Mouse (Mus musculus) frontal cortex, adult 2 months (tissue): ENCODE results near the gene Tmem56. TPM values are rescaled to one million over a fixed set of nuclear protein-coding genes. Genes with fewer than 3 reads are reported as not detected.
A peak's percentile ranks its signal among the peaks of the same experiment; 100 is the strongest.

Source experiments
- DNase-seq, 2 experiments: peaks; one replicate each; pipeline ENCODE4 v3.0.0; 2022; ENCODE audit warnings: low spot score in 1 of 2; ENCODE audit errors: extremely low spot score in 1 of 2
- polyA plus RNA-seq: library from polyadenylated mRNA; depleted of rRNA; stranded (reverse); fragments of >200 nt; gene quantifications from 2 replicates; pipeline ENCODE4 v1.2.3, GENCODE M21; 2012

Tmem56 gene
- polyA plus RNA-seq, 1 experiment: 16.7 TPM

- no peak for DNase-seq
Observed at GRCm38 (mm10) chr3:121242111-121242936, 40.6 kb downstream of the Tmem56 start.

DNA sequence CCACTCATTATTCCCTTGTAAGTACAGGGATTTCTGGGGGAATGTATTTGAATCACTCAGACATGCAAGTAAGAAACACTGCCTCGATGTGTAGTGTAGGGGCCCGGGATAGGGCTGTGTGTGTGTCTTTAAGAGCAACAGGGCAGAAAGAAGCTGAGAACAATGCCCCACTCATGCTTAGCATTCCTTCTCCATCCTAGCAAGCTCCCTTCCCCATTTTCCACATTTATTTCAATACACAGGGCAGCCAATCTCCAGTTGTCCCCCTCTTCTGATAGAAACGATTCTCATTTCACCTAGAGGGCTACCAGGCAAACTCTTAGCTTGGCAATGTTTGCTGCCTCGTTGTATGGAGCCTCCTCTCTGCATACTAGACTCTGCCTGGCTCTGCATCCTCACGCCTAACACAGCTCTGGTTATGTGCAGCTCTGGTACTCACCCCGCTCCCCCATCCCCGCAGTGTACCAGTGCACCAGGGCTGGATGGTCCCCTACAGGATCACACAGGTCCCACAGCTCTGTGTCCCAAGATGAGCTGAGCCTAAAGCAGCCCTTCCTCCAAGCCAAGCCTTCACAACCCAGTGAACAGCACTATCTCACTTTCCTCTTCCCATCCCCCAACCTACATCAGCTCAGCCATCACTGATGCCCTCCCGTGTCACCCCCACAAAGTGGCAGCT, 42.4 kb downstream of the Tmem56 start:
- no peak for DNase-seq

- DNase-seq: peak in 1 of 2 experiments; percentile 42
Observed at GRCm38 (mm10) chr3:121239096-121239495, 43.8 kb downstream of the Tmem56 start.

GRCm38 (mm10) chr3:121224763-121225162, 58.1 kb downstream of the Tmem56 start:
- DNase-seq: no peak

GRCm38 (mm10) chr3:121224185-121224584, 58.7 kb downstream of the Tmem56 start:
- DNase-seq: no peak

GRCm38 (mm10) chr3:121221987-121222386, 60.9 kb downstream of the Tmem56 start:
- DNase-seq: peak in 1 of 2 experiments; percentile 26

DNA sequence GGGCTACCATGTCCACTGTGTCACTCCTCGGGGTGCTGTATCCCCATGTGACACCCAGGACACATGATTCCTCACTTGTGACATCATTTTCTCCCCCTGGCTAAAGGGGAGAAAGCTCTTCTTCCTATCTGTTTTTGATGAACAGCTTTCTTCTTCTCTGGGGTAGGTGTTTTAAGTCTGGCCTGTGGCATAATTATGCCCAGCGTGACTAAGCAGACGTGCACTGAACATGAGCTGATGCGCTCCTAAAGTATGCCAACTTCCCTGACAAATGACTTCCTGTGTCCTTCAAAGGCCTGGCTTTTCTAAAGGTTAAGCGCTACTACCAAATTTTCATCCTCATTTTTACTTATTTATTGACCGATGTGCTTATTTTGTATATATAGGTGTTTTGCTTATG, 65.9 kb downstream of the Tmem56 start:
- DNase-seq: no peak

DNA sequence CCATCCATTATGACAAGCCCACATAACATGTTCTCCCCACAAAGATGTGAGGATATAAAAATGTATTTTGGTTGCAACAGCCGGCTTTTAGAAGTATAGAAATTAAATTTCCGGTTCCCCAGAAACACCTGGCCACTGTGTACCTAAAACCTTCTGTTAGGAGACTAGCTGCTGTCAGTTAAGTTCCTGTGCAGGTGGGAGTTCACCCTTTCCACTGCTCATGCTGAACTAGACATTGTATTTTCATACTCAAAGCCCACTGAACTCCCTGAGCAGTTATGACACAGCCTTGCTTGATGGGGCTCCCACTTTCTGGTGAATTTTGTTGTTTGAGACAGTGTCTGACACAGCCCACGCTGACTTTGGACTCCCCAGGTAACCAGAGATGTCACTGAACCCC, 69.4 kb downstream of the Tmem56 start:
- DNase-seq: no peak

GRCm38 (mm10) chr3:121212156-121212555, 70.7 kb downstream of the Tmem56 start:
- DNase-seq: no peak

DNA sequence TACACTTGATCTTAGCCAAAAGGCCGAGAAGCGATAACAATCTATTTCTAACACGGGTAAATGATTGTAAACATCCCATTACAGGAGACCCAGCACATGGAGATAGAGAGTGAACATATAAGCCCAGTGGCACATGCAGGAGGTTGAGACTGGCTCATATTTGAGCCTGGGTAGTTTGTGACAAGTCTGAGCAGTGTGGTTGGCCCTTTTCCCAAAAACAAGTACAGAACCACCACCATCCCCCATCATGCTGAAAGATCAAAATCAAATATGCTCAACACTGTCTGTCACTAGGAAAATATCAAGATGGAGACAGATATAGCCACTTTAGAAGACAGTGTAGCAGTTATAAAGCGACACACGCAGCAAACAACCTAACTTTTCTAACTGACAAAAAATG, 73.9 kb downstream of the Tmem56 start:
- DNase-seq: no peak

DNA sequence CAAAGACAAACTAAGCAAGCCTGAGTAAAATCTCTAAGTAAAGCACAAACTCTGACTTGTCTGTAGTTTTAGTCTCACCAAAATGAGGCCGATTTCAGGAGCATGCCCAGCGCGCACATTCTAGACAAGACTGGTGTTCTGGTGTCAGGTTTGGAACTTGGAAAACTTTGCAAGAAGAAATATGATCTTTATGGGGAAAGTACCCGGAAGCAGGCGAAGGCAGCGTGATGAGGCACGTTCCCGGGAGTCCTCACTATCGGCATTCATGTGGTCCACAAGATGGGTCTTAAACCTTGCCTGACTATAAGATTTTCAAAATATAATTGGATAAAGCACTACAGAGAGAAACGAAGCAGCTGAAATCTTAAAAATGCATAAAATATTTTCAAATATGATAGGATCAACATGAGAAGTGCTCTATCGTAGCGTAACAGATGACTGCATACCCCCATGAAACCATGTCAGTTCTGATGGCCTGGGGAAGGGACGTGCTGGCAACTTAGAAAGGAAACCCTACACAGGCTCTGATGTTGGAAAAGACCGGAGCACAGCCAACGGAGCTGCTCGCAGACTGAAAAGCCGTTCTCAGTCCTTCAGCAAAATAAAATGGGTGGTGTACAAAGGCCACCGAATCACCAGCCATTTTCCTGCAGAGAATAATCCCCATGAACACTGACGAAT, 76.6 kb downstream of the Tmem56 start:
- DNase-seq: no peak

- DNase-seq: no peak
Observed at GRCm38 (mm10) chr3:121202638-121203037, 80.3 kb downstream of the Tmem56 start.

DNA sequence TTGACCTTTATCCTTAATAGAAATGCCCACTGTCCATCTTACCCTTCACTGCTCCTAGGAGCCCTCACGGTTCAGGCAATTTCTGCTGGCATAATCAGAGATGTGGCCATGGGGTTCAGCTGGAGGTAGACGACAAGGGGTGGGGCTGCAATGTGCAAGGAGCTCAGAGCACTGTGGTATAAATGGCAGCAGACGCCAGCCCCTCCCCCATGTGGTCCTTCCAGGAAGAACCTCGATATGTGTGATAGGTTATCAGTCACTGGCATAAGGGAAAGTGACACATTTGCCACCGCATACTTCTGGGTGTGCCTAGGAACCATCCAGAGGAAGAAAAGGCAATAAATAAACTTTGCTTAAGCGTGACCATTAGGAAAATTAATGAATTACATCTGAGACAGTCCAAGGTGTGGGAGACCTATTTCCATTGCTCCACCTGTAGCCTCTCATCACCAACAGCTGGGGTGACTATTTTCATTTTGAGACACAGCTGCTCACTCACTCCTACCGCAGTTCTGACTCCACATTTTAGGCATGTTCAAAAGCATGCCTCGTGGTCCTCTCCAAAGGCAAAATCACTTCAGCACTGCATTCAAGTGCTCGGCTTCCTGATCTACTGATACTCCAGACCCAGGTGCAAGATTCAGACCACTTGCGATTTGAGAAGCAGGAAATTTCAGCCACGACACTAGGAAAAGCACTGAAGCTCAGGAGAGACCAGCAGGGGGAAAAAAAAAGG, 81.7 kb downstream of the Tmem56 start:
- no peak for DNase-seq

GRCm38 (mm10) chr3:121189199-121189598, 93.7 kb downstream of the Tmem56 start:
- DNase-seq: no peak

DNA sequence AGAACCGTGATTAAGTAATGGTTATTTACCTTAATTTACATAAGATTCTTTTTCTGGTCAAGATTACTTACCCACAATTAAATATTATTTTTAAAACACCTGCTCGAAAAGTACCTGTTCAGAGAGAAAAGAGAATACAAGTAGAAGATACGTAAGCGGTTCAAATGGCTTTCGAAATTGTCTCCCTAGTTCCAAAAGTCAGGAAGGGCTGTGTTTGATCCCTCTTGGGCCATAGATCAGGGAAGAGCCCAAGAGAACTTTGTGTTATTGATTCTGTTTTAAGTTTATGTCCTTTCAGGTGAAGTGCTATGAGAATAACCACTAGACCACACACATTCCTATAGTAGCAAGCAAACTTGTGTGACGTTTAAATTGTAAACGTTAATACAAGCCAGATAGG, 95.4 kb downstream of the Tmem56 start:
- DNase-seq: no peak

- no peak for DNase-seq
Observed at GRCm38 (mm10) chr3:121186925-121187324, 96.0 kb downstream of the Tmem56 start.

- no peak for DNase-seq
Observed at GRCm38 (mm10) chr3:121185197-121185596, 97.7 kb downstream of the Tmem56 start.

DNA sequence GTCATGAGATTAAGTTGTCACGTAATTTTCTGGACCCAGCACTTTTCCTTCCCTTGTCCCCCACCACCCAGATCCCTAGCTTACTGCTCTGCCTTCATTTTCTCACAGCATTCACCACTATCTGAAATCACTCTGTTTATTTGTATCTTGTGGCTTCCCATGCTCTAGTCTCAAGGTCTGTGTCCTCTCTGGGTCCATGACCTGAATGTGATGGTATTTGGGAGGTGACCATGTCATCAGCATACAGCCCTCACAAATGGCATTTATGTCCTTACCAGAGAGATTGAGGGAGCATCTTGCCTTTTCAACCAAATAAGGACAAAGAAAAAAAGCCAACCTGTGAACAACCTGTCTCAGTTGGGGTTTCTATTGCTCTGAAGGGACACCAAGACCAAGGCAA, 106.9 kb downstream of the Tmem56 start:
- no peak for DNase-seq

- DNase-seq: no peak
Observed at GRCm38 (mm10) chr3:121174248-121174945, 108.5 kb downstream of the Tmem56 start.

DNA sequence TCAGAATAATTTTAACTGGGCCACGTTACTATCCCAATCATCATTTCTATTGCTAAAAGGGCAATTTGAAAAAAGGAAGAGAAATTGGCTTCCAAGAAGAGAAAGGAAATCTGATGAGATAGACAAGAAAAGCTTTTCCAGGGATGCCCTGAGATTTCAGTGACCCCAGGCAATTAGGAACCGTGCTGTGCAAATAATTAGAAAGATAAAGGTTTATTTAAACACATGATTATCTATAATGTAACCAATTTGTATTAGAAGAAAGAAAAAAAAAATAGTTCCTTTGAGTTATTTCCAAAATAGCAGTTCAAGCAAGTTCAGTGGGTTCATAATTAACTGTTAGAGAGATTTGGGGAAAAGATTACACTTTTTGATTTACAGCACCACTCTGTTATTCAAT, 110.2 kb downstream of the Tmem56 start:
- no peak for DNase-seq
